Mouse (Mus musculus): ENCODE measurements around the gene Dennd4a.

Gene Dennd4a

GRCm38 (mm10) chr9:64789887-64790400 is 21.2 kb upstream of the Dennd4a start:
- no peak for ATAC-seq (ENCODE audit: insufficient number of reproducible peaks, low FRiP score, low TSS enrichment)

- no peak for ATAC-seq (ENCODE audit: insufficient number of reproducible peaks, low FRiP score, low TSS enrichment)
Observed at GRCm38 (mm10) chr9:64790673-64791660, 20.2 kb upstream of the Dennd4a start.

GRCm38 (mm10) chr9:64791676-64792075 is 19.5 kb upstream of the Dennd4a start:
- ATAC-seq (ENCODE audit: insufficient number of reproducible peaks, low FRiP score, low TSS enrichment), result no peak

- no peak for ATAC-seq (ENCODE audit: insufficient number of reproducible peaks, low FRiP score, low TSS enrichment)
Observed at GRCm38 (mm10) chr9:64792379-64793274, 18.5 kb upstream of the Dennd4a start.

GRCm38 (mm10) chr9:64793275-64793590 is 17.9 kb upstream of the Dennd4a start:
- no peak for ATAC-seq (ENCODE audit: insufficient number of reproducible peaks, low FRiP score, low TSS enrichment)

GRCm38 (mm10) chr9:64793794-64794193 is 17.3 kb upstream of the Dennd4a start:
- no peak for ATAC-seq (ENCODE audit: insufficient number of reproducible peaks, low FRiP score, low TSS enrichment)

GRCm38 (mm10) chr9:64794448-64795420 is 16.4 kb upstream of the Dennd4a start:
- ATAC-seq (ENCODE audit: insufficient number of reproducible peaks, low FRiP score, low TSS enrichment), result no peak

- ATAC-seq (ENCODE audit: insufficient number of reproducible peaks, low FRiP score, low TSS enrichment), result no peak
Observed at GRCm38 (mm10) chr9:64795846-64796615, 15.1 kb upstream of the Dennd4a start.

GRCm38 (mm10) chr9:64797392-64797791 is 13.7 kb upstream of the Dennd4a start:
- ATAC-seq (ENCODE audit: insufficient number of reproducible peaks, low FRiP score, low TSS enrichment), result no peak

- ATAC-seq (ENCODE audit: insufficient number of reproducible peaks, low FRiP score, low TSS enrichment), result no peak
Observed at GRCm38 (mm10) chr9:64798099-64798498, 13.0 kb upstream of the Dennd4a start.

GRCm38 (mm10) chr9:64798859-64799258 is 12.3 kb upstream of the Dennd4a start:
- no peak for ATAC-seq (ENCODE audit: insufficient number of reproducible peaks, low FRiP score, low TSS enrichment)

GRCm38 (mm10) chr9:64799504-64799903 is 11.6 kb upstream of the Dennd4a start:
- ATAC-seq (ENCODE audit: insufficient number of reproducible peaks, low FRiP score, low TSS enrichment), result no peak

- ATAC-seq (ENCODE audit: insufficient number of reproducible peaks, low FRiP score, low TSS enrichment), result no peak
Observed at GRCm38 (mm10) chr9:64802561-64802960, 8.6 kb upstream of the Dennd4a start.

GRCm38 (mm10) chr9:64803373-64804214 is 7.5 kb upstream of the Dennd4a start:
- no peak for ATAC-seq (ENCODE audit: insufficient number of reproducible peaks, low FRiP score, low TSS enrichment)

GRCm38 (mm10) chr9:64805875-64806274 is 5.3 kb upstream of the Dennd4a start:
- no peak for ATAC-seq (ENCODE audit: insufficient number of reproducible peaks, low FRiP score, low TSS enrichment)

GRCm38 (mm10) chr9:64806335-64807060 is 4.6 kb upstream of the Dennd4a start:
- no peak for ATAC-seq (ENCODE audit: insufficient number of reproducible peaks, low FRiP score, low TSS enrichment)

- no peak for ATAC-seq (ENCODE audit: insufficient number of reproducible peaks, low FRiP score, low TSS enrichment)
Observed at GRCm38 (mm10) chr9:64807061-64807808, 3.9 kb upstream of the Dennd4a start.

All from cerebellum, adult (tissue).